Mouse (Mus musculus): ENCODE measurements at regions not wholly inside any gene's neighbourhood (a gene's known extent, or its start where the extent isn't known, plus 50 kb on each side); places are given as distances from the start of the nearest gene placed in this dataset.
A peak's percentile ranks its signal among the peaks of the same experiment; 100 is the strongest.

DNA sequence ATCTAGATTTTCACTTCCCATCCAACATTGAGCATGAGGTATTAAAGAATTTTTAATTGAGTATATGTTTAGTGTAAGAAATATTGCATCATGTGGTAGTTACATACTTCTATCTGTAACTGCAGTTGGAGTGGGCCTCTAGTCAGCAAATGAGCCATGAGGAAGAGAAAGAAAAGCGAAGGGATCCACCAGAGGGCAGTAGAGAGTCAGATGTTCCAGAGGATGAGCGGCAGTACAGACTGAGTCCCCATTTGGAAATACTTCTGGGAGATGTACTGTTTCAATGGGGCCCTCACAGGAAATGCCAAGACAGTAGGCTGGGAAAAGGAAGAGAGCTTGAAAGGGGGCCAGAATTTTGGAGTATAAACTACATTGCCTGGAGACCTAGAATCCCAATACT lies 221.2 kb downstream of the Myh15 start:
- DNase-seq = peak; percentile 76

DNA sequence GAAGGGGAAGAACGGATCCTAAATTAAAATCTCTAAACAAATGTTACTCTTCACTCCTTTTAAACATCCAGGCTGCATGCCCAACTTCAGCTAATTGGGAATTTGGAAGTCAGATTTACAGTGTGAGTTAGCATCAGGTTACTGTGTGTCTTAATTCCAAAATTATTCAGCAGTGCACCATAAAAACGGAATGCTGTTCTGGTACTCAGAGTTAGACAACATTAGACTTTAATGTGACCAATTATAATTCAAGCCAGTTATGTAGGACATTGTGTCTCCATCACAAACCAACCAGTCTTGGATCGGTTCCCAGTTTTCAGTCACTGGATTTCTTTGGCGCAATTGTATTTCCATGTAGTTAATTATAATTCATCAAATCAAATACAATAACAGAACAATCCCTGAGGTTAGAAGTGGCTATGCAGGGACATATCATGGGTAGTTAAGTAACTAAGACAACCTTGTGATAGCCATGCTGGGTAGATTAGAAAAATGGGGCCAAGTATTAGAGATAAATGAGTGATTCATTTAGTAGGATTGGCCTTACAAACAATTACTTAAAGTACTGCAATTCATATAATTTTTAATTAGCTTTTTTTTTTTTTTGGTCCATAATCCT lies 230.9 kb downstream of the Myh15 start:
- peak; percentile 44 for DNase-seq

DNA sequence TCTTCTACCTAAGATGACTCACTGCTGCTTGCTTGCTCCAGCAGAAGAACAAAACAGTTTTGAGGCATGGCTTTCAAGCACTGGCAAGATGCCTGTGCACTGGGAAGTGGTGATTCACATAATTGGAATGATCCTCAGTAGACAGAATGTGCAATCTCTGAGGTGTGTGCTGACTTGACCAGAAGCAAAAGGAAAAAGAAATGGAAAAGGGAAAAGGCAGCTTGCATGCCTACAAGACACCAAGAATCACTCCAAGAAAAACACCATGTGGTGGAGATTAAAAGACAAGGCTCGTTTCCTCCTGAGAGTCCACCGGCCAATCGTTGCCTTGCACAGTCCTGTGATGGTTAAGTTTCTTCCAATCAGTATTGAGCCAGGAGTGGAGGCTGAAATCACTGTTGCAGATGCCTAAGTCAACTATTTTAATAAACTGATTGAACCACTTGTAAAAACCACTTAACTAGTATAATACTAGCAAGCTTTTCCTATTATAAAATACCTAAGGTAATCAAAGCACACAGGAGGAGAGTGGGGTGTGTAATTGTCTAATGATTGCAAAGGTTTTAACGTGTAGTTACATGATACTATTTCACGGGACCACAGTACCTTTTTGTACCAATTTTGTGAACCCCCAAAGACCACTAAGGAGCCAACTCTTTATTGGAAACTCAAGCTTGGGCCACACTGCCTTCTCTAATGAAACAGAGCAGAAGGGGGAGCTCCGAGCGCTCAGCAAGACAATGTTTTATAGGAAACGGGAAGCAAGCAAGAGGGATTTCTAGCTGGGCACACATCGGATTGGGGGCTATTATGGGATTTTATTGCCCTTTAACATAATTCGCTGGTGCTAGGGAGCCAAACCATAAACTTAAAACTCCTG lies 232.2 kb downstream of the Myh15 start:
- peak; percentile 53 for DNase-seq

DNA sequence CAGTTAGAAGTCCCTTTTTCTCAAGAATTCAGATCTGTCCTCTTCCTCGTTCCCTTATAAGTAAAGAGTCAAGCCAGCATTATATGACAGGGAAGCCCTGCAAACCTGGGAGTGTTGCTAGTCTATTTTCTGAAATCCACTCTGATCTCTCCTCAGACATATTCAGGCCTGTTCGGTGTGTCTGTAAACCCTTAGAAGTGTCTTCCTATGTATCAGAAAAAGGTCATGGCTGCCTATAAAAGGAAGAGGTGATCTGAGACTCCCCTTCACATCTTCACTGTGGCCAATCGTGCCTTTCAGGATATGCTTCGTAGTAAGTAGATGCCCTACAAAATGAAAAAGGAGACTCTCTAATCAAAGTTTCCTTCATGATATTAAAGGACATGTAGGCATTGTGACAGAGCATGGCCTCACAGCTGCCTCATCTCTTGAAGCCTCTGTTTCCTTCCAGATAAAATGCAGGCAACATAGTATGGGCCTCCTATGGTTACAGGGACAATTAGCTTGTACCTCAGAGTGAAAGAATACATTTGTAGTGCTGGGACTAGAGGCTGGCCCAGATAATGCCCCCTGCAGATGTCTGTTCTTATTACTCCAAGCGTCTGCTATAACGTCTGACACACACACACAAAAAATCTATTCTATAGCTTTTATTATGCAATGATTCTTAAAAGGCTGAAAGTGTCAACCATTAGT lies 246.5 kb downstream of the Myh15 start:
- DNase-seq = no peak

DNA sequence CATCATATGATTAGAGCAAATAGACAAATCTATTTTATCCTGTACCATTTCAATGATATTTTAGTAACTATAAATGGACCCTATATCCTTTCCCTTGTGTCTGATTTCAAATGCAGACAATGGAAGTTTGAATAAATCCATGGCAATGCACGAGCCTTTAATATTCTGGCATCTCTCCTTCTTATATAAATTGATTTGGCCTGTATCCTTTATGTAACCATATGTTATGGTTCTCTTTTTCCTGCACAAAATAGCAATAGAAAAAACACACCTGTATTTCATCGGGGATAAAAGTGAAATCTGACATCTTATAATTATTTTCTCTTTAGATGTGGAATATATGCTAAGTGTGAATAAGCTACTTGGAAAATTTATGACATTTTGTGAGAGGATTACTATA lies 247.1 kb downstream of the Myh15 start:
- peak; percentile 51 for DNase-seq

DNA sequence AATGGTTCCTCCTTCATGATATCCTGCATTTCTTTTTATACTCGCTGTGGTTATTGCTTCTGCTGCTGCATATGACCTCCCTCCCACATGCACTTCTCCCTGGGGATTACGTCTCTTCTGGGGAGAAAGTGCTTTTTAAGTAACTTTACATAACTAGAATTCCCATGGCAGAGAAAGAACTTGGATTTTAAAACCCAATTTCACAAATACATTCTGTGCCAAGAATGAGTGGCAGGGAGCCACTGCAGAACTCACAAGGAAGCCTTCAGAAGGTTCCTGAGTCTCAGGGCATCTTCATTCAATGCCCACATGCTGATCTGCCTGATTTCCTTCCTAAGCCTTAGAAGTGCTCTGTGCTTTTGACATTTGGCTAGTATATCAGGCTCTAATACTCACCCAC lies 259.8 kb downstream of the Myh15 start:
- DNase-seq = no peak

DNA sequence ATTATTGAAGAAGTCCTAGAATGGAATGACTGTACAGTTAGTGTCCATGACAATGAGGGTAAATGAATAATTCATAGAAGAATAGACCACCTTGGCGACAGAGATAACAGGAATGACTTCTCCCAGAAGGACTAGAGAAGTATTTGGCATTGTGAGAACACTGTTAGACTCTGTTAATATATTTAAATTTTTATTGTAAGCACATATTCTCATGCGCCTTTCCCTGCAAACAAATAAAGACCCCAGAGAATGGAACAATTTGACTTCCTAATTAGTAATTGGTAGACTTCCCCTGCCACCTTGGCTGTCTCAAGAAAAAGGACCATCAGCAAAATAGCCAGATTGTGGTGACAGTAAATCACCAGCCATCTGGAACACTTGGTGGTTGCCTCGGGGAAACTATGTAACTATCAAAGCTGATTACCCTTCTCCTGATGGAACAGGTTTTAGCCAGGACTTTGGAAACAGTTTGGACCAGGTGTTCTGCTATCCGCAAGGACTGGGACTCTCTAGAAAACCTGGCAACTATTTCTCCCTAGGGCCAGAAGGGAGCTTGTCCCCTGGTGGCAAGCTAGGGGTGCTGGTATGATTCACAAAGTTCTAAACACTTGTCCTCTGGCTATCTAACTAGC lies 261.9 kb downstream of the Myh15 start:
- peak; percentile 23 for DNase-seq

DNA sequence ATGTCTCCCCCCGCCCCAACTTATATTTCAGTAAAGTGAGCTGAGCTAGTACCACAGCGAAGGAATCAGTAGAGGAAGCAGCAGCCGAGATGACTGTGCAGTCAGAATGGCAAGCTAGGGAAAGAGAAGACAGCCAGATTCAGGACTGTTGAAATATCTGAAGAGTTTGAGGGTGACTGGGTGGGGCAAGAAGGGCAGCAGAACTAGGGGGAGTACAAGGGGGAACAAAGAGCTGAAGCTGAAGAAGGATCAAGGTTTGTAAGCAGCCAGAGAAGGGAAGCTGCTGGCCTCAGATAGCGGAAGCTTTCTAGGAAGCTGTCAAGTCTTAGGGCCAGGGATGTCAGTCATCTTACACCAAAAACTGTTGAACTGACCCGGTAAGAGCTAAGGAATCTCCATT lies 262.5 kb downstream of the Myh15 start:
- no peak for DNase-seq

DNA sequence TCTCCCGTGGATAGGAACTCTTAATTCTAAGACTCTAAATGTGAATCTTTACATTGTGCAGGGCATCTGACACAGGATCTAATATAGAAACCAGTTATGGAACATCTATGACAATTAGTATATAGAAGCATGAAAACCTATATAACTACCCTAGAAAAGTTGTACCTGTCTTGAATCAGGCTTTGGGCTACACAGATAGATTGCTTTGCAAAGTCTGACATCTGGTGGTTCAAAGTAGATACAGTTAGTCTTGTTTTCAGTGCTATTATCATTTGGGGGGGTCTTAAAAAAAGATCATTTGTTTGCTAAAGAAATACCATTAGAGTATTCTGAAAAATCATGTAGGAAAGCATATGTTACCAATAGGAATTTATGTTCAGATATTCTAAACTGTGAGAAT lies 264.7 kb downstream of the Myh15 start:
- no peak for DNase-seq

DNA sequence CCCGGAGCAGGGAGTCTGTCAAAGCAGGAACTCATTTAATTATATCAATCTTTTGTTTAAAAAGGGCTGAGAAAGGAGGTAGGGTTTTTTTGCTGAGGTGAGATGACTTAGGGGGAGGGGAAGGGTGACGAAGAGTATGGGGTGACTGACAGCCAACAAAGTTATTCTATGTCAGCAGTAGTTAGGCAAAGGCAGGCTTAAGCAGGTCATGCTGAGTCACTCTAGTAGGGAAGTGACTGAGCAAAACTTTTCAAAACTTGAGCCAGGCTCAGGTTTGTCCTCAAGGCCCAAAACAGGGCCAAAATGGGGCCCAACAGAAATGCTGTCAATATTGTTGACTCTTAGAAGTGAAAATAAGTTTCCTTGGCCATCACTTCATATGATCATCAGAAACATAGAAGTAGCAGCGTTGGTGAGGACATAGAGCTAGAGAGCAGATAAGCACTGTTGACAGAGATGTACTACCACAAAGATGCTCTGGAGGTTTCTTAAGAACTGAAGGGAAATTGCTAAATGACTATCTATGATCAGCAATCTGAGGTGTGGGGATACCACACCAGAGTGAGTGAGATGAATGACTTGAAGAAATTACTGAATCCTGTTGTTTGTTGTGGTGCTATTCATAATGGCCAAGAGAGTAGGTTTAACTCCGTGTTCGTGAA lies 273.6 kb downstream of the Myh15 start:
- DNase-seq = no peak

DNA sequence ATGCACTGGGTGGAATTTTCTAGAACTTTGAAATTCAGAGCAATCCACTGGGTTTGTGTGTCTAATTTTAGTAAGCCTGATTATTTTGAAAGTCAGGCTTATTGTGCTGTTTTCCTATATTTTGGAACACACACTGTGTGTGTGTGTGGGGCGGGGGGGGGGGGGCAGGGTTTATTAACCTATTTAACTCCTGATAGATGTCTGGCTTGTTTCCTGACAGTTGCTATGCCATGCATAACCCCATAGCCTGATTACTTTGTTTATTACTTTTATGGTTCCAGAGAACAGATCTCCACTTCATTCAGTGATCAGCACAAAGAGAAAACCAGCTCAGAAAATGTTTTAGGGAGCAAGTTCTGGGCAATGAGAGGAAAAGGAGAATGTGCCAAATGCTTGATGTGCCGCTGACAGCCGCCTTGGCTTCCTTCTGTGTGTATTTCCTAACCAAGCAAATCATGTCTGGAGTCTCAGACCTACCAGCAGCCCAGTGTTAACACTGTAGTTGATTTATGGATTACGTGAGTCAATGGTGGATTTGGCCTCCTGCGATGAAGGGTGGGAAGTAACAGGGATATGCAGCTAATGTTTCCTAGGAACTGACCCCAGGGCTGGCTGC lies 274.9 kb downstream of the Myh15 start:
- peak; percentile 13 for DNase-seq

DNA sequence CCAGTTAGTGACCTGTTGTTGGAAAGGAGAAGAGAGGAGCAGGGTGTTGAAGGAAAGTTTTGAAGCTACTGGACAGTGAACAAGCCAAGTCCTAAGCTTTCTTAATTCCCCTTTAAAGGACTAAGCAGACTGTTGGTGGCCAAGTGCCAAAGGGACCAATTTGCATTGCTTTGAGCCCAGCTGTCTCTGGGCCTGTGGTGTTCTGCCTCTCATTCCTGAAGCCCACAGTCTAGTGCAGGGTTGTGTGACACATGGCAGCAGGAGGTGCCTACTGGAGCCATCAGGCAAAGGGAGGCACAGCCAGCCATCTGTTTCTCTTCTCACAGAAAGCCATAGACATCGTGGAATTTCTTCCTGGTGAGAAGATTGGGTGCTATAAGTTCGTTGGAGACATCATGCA lies 278.6 kb downstream of the Myh15 start:
- no peak for DNase-seq

DNA sequence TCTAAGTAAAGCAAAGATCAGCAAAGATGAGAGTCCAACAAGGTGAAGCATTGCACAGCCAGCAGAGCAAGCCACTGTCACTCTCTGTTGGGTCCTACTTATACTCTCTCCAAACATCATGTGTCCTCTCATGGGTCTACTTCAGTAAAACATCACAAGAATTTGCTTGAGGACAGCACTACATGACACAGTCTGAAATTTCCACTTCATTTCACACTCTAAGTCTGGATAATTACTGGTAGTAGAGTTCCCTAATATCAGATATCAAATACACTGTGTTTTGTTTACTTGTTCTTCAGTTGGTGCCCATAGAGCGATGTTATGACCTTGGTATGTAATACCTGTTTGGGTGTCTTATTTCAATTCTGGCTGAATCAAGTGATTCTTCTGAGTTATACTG lies 280.7 kb downstream of the Myh15 start:
- DNase-seq = no peak

DNA sequence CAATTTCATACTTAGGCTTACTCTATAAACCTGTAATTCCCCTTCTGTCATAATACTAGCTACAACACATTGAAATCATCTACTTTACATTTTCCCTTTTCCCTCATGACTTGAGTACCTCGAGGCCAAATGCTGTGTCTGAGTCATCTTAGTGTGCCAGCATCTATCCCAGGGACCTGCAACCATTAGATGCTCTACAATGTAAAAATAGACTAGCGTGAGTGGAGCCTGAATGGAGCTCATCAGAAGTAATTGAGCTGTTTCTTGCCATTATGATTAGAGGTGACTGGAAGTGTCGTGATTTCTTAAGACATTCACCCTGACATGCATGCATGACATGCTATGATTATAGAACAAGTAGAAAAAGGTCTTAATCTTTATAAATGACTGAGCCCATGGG lies 301.1 kb downstream of the Myh15 start:
- DNase-seq = no peak

DNA sequence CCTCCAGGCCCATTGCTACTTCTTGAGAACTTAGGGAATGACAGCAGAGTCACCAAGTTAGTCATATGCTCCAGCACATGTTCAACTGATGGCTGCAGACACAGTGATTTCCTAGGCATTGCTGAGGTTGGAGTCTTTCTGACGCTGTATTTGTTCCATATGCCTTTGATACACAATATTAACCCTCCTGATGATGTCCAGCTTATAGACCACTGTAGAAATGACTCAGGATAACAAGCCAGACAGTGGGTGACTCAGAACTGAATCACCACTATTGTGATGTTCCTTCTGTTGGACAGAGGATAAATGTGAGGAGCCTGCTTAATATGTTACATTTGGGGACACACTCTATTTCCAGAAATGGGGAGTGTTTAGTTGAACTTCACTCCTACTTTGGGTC lies 304.4 kb downstream of the Myh15 start:
- no peak for DNase-seq

DNA sequence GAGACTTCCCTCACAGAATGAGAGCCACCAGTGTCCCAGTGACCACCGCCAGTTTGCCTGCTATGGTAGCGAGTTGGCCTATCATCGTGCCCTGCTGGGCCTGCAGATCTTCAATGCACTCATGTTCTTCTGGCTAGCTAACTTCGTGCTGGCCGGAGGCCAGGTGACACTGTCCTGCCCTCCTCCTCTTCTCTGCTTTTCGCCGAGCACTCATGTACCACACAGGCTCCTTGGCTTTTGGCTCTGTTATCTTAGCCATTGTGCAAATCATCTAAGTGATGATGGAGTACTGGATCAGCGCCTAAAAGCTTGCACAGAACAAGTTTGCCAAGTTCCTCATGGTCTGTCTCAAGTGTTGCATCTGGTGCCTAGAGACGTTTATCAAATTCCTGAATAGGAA lies 312.2 kb downstream of the Myh15 start:
- DNase-seq = no peak

DNA sequence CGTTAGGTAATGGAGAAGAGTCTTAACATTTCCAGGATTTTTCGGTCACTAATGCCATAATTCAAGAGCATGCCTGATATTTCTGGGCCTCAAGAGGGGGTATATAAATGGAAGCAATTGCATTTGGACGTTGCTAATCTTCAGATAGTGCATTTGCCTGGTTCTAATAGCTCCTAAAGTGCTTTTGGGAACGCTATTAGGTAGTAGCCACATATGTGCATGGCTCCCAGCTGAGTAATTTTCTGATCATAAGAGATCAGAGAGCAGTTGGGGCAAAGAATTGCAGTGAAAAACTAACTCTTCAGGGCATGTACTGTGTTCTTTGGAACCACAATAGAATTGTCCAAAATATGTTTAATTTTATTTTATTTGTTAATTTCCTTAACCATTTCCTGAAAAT lies 317.8 kb downstream of the Myh15 start:
- DNase-seq = no peak

DNA sequence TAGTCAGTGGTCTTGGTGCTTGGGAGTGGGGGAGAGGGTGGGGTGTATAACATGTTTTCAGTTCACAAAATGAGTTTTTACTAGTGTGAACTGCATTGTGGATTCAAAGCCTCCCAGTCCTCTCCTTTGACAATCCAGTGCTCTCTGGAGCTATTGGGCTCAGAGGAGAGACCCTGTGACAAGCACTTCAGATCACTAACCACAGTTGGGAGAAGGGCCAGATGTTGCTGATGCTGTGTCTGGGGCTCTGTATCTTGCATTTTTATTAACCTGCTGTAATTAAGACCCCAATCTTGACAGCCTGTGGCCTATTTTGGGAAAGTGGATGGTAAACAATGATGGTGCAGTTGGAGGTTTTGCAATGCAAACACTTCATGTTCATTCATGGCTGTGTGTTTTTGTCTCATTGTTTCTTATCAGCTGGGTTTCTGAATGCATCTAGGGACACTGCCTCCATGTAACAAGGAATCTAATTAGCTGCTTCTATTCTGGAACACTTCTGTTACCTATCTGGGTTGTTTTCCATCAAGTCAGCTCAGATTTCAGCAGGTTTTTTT lies 320.0 kb upstream of the Ift57 start:
- DNase-seq = no peak

DNA sequence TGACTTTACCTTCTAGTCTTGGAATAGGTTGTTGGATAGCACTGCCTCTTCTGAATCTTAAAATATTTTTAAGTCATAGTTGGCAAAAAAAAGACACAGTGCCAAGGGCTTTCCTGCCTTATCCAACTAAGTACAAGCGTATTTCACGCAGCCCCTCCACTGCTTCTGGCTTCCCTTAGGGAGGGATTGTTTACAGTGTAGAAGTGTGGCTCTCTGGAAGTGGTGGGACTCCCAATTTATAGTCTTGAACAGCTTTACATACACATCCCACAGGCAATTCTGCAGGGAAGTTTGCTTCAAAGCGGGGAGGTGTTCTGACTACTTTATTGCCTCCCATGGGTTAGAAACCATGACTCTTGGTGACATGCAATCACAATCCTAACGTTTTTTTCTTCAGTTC lies 310.9 kb upstream of the Ift57 start:
- no peak for DNase-seq

DNA sequence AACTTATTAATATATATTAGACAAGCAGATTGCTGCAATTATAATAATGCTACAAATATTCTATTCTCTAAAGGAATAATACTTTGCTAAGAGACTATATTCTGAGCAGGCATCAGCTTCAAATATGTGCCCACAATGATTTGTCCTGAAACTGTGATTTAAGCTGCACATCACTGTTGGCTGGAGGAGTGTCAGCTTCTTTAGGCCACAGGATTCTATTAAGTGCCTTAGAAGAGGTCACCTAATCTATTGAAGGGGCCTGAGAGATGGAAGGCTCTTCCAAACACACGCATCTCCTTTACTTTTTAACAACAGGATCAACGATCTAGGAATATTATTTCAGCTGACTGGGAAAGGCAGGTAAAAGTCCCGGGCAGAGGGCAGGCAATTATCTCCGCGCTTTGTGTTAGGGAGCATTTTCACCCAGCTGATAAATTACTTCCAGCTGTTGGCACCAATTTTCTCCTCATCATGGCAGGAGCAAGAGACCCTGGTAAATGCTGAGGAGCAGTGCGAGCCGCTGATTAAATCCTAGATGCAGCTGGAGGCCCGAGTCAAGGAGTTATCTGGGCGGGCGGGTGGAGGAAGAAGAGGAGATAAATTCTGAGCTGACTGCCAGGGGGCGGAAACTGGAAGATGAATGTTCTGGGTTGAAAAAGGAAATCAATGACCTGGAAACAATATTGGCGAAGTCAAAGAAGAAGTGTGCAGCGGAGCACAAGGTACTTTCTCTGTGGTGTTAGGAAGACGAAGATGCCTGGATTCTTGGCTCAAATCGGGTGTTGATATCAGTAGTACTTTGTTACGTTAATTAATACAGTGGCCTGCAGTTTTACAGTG lies 290.9 kb upstream of the Ift57 start:
- no peak for DNase-seq

DNA sequence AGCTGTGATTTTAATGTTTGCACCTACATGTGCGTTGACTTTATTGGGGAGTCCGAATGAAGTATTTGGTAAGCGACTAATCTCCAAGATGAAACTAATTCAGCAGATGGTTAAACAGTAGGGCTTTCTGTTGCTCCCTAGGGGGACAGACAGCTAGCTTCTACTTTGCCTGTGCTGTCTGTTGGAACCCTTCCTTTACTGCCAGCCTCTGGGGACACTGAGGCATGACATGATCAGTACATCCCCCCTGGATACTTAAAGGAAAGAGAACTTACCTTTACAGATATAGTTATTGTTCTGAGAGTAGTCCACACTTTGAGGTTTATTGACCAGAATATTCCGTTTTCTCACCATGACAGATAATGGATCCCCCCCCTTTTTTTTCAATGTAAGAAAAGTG lies 289.8 kb upstream of the Ift57 start:
- DNase-seq = no peak
